Mouse (Mus musculus) neutrophil, adult 5-6 weeks (primary cell): Measurements from ENCODE around the gene Hadha. TPM values are rescaled to one million over a fixed set of nuclear protein-coding genes. Genes with fewer than 3 reads are reported as not detected.

Source experiments
- ATAC-seq: fragments of 151-379, 151-347 bp; 2 replicates; pipeline ENCODE4 v1.8.0; 2017; ENCODE audit warnings: mild to moderate bottlenecking, moderate TSS enrichment; ENCODE audit not compliant: insufficient number of reproducible peaks, poor library complexity, low FRiP score, severe bottlenecking; ENCODE audit errors: extremely low read depth
- total RNA-seq: library from RNA; stranded (forward); fragments of 200-1000 nt; gene quantifications from 2 replicates; pipeline ENCODE4 v1.2.3, GENCODE M21; 2017

Gene Hadha
- total RNA-seq, 1 experiment from 2014 or later, result 107 TPM

GRCm38 (mm10) chr5:30155821-30156629 is 1.1 kb upstream of the Hadha start:
- no peak for ATAC-seq

- peak; percentile 6; the same call in 1 of the 2 replicates for ATAC-seq
Measured at GRCm38 (mm10) chr5:30155395-30155792, 432 bp upstream of the Hadha start.

GRCm38 (mm10) chr5:30154013-30154412 is 949 bp downstream of the Hadha start:
- no peak for ATAC-seq

GRCm38 (mm10) chr5:30153222-30153621 is 1.7 kb downstream of the Hadha start:
- ATAC-seq, result no peak

GRCm38 (mm10) chr5:30152413-30152812 is 2.5 kb downstream of the Hadha start:
- ATAC-seq, result no peak

- ATAC-seq, result no peak
Measured at GRCm38 (mm10) chr5:30152007-30152406, 3.0 kb downstream of the Hadha start.

- no peak for ATAC-seq
Measured at GRCm38 (mm10) chr5:30148133-30148920, 6.6 kb downstream of the Hadha start.

GRCm38 (mm10) chr5:30146526-30146925 is 8.4 kb downstream of the Hadha start:
- ATAC-seq, result no peak

GRCm38 (mm10) chr5:30138193-30138592 is 16.8 kb downstream of the Hadha start:
- ATAC-seq, result no peak

GRCm38 (mm10) chr5:30137271-30137670 is 17.7 kb downstream of the Hadha start:
- ATAC-seq, result no peak

GRCm38 (mm10) chr5:30135711-30136231 is 19.2 kb downstream of the Hadha start:
- no peak for ATAC-seq

GRCm38 (mm10) chr5:30132173-30132572 is 22.8 kb downstream of the Hadha start:
- ATAC-seq, result peak; percentile 36; the same call in 1 of the 2 replicates

- ATAC-seq, result no peak
Measured at GRCm38 (mm10) chr5:30131246-30131645, 23.7 kb downstream of the Hadha start.

- no peak for ATAC-seq
Measured at GRCm38 (mm10) chr5:30128680-30129079, 26.3 kb downstream of the Hadha start.

GRCm38 (mm10) chr5:30127921-30128597 is 26.9 kb downstream of the Hadha start:
- ATAC-seq, result no peak

- no peak for ATAC-seq
Measured at GRCm38 (mm10) chr5:30126756-30127155, 28.2 kb downstream of the Hadha start.

GRCm38 (mm10) chr5:30125587-30125986 is 29.4 kb downstream of the Hadha start:
- 0 out of 2 replicates have a peak, but pooled peaks have one; percentile 32 for ATAC-seq

GRCm38 (mm10) chr5:30122481-30122880 is 32.5 kb downstream of the Hadha start:
- no peak for ATAC-seq

GRCm38 (mm10) chr5:30120106-30120505 is 34.9 kb downstream of the Hadha start:
- ATAC-seq, result no peak
